ENCODE assay signal across 9 mouse cellular contexts in genomic region chr2:110177879-110178278, GRCm38 (mm10).
DNase-seq lines count a peak whose midpoint lies in the region; ATAC-seq lines count a peak whose summit lies in the region.
"Had no signal": no experiment of that assay in that cellular context is flagged by ENCODE, and none has a peak within 500 bp of the region (broad histone marks: within the 10 kb centered on the region; RNA-seq: fewer than 3 reads in every experiment).

No protein-coding gene starts in this region.

- H3K9ac ChIP-seq in forebrain, embryonic 14.5 days (ENCODE audit: low read length): no peak overlapping the region
- no peak overlapping the region for H3K9ac ChIP-seq in forebrain, embryonic 11.5 days (ENCODE audit: low read length)
- no peak overlapping the region for H3K9ac ChIP-seq in stomach, embryonic 16.5 days (ENCODE audit: low read length)
- H3K9ac ChIP-seq in forebrain, embryonic 12.5 days: no peak overlapping the region
- H3K9ac ChIP-seq in liver, embryonic 11.5 days (ENCODE audit: low read depth, low read length): no peak overlapping the region
- H3K9ac ChIP-seq: liver, embryonic 15.5 days had no signal

- H3K4me2 ChIP-seq in forebrain, embryonic 14.5 days (ENCODE audit: low read length): no peak overlapping the region
- H3K4me2 ChIP-seq in forebrain, embryonic 11.5 days (ENCODE audit: low read depth, low read length, severe bottlenecking): no peak overlapping the region
- H3K4me2 ChIP-seq in stomach, embryonic 16.5 days (ENCODE audit: low read depth, low read length): no peak overlapping the region
- H3K4me2 ChIP-seq in forebrain, embryonic 12.5 days: no peak overlapping the region
- no peak overlapping the region for H3K4me2 ChIP-seq in liver, embryonic 11.5 days
- H3K4me2 ChIP-seq: liver, embryonic 15.5 days had no signal

- no peaks in the 10 kb centered on the region for H3K36me3 ChIP-seq in forebrain, embryonic 14.5 days (ENCODE audit: control insufficient read depth, insufficient read depth, low read length)
- H3K36me3 ChIP-seq in forebrain, embryonic 11.5 days (ENCODE audit: control insufficient read depth, insufficient read depth, low read length): no peaks in the 10 kb centered on the region
- H3K36me3 ChIP-seq in heart, embryonic 10.5 days: no peaks in the 10 kb centered on the region
- no peaks in the 10 kb centered on the region for H3K36me3 ChIP-seq in stomach, embryonic 16.5 days (ENCODE audit: control insufficient read depth, insufficient read depth, low read length)
- no peaks in the 10 kb centered on the region for H3K36me3 ChIP-seq in forebrain, embryonic 12.5 days (replicated peaks)
- H3K36me3 ChIP-seq in liver, embryonic 11.5 days (ENCODE audit: control insufficient read depth, insufficient read depth, low read length): no peaks in the 10 kb centered on the region
- H3K36me3 ChIP-seq: liver, embryonic 15.5 days had no signal

- ATAC-seq in forebrain, embryonic 14.5 days: no peak
- ATAC-seq in forebrain, embryonic 11.5 days (replicated peaks; ENCODE audit: low FRiP score): no peak
- no peak for ATAC-seq in stomach, embryonic 16.5 days (ENCODE audit: insufficient read depth, low FRiP score)
- ATAC-seq in forebrain, embryonic 12.5 days (ENCODE audit: low FRiP score): no peak
- no peak for ATAC-seq in liver, embryonic 11.5 days (replicated peaks; ENCODE audit: low FRiP score)

- DNase-seq in forebrain, embryonic 14.5 days (ENCODE audit: low spot score): peak; percentile 58
- DNase-seq in forebrain, embryonic 11.5 days (ENCODE audit: low spot score): no peak
- peak; percentile 83 for DNase-seq in adrenal gland, postnatal 10 days
- peak; percentile 66 for DNase-seq in heart, embryonic 10.5 days (ENCODE audit: low spot score)
- DNase-seq in kidney, postnatal 10 days: peak; percentile 84
- no peak for DNase-seq in liver, embryonic 11.5 days (ENCODE audit: low spot score)

- H3K9me3 ChIP-seq in forebrain, embryonic 14.5 days (replicated peaks; ENCODE audit: control insufficient read depth, low read length): no peaks in the 10 kb centered on the region
- no peaks in the 10 kb centered on the region for H3K9me3 ChIP-seq in forebrain, embryonic 11.5 days (ENCODE audit: control insufficient read depth, low read length)
- H3K9me3 ChIP-seq in heart, embryonic 10.5 days: no peaks in the 10 kb centered on the region
- H3K9me3 ChIP-seq in stomach, embryonic 16.5 days (replicated peaks; ENCODE audit: control insufficient read depth, low read length): no peaks in the 10 kb centered on the region
- no peaks in the 10 kb centered on the region for H3K9me3 ChIP-seq in forebrain, embryonic 12.5 days
- H3K9me3 ChIP-seq in liver, embryonic 11.5 days (ENCODE audit: control insufficient read depth, low read length): no peaks in the 10 kb centered on the region
- H3K9me3 ChIP-seq: liver, embryonic 15.5 days had no signal

- H3K4me1 ChIP-seq in forebrain, embryonic 14.5 days (ENCODE audit: control insufficient read depth, insufficient read depth, low read length): peaks cover 21% of the 10 kb centered on the region
- peaks cover 7% of the 10 kb centered on the region; the same call in 1 of the 2 replicates for H3K4me1 ChIP-seq in forebrain, embryonic 11.5 days (replicated peaks; ENCODE audit: control insufficient read depth, insufficient read depth, low read length)
- peaks cover 30% of the 10 kb centered on the region for H3K4me1 ChIP-seq in heart, embryonic 10.5 days
- H3K4me1 ChIP-seq in stomach, embryonic 16.5 days (ENCODE audit: control insufficient read depth, insufficient read depth, low read length): peaks cover 41% of the 10 kb centered on the region
- peaks cover 27% of the 10 kb centered on the region for H3K4me1 ChIP-seq in forebrain, embryonic 12.5 days
- H3K4me1 ChIP-seq in liver, embryonic 11.5 days (replicated peaks; ENCODE audit: control insufficient read depth, insufficient read depth, low read length): 0 out of 2 replicates have a peak, but pooled peaks cover 5% of the 10 kb centered on the region
- H3K4me1 ChIP-seq: liver, embryonic 15.5 days had no signal

- 34% methylated on average over 7 of the region's 7 CpGs for WGBS in forebrain, embryonic 14.5 days
- WGBS in forebrain, embryonic 11.5 days: 82% methylated on average over 7 of the region's 7 CpGs
- 59% methylated on average over 7 of the region's 7 CpGs for WGBS in heart, embryonic 10.5 days
- 28% methylated on average over 7 of the region's 7 CpGs for WGBS in stomach, embryonic 16.5 days
- 75% methylated on average over 7 of the region's 7 CpGs for WGBS in forebrain, embryonic 12.5 days
- 81% methylated on average over 7 of the region's 7 CpGs for WGBS in liver, embryonic 11.5 days

- no peaks in the 10 kb centered on the region for H3K27me3 ChIP-seq in forebrain, embryonic 14.5 days (replicated peaks; ENCODE audit: control insufficient read depth, insufficient read depth, low read length)
- H3K27me3 ChIP-seq in forebrain, embryonic 11.5 days (ENCODE audit: control insufficient read depth, insufficient read depth, low read length): no peaks in the 10 kb centered on the region
- no peaks in the 10 kb centered on the region for H3K27me3 ChIP-seq in heart, embryonic 10.5 days (ENCODE audit: insufficient read depth, poor library complexity, severe bottlenecking)
- no peaks in the 10 kb centered on the region for H3K27me3 ChIP-seq in stomach, embryonic 16.5 days (ENCODE audit: control insufficient read depth, insufficient read depth, low read length)
- H3K27me3 ChIP-seq in forebrain, embryonic 12.5 days: no peaks in the 10 kb centered on the region
- no peaks in the 10 kb centered on the region for H3K27me3 ChIP-seq in liver, embryonic 11.5 days (replicated peaks; ENCODE audit: control insufficient read depth, insufficient read depth, low read length)
- H3K27me3 ChIP-seq: liver, embryonic 15.5 days had no signal

- no peak overlapping the region for H3K4me3 ChIP-seq in forebrain, embryonic 14.5 days (ENCODE audit: low read depth, low read length)
- H3K4me3 ChIP-seq in forebrain, embryonic 11.5 days (ENCODE audit: low read depth, low read length): no peak overlapping the region
- no peak overlapping the region for H3K4me3 ChIP-seq in heart, embryonic 10.5 days
- no peak overlapping the region for H3K4me3 ChIP-seq in stomach, embryonic 16.5 days (replicated peaks; ENCODE audit: low read length)
- no peak overlapping the region for H3K4me3 ChIP-seq in forebrain, embryonic 12.5 days (replicated peaks)
- no peak overlapping the region for H3K4me3 ChIP-seq in liver, embryonic 11.5 days (ENCODE audit: low read depth, low read length)
- H3K4me3 ChIP-seq: liver, embryonic 15.5 days had no signal

- no peak overlapping the region for H3K27ac ChIP-seq in forebrain, embryonic 14.5 days (ENCODE audit: low read depth, low read length)
- no peak overlapping the region for H3K27ac ChIP-seq in forebrain, embryonic 11.5 days (ENCODE audit: low read depth, low read length)
- no peak overlapping the region for H3K27ac ChIP-seq in heart, embryonic 10.5 days
- H3K27ac ChIP-seq in stomach, embryonic 16.5 days (ENCODE audit: low read length): peak overlapping the region; percentile 80
- H3K27ac ChIP-seq in forebrain, embryonic 12.5 days: no peak overlapping the region
- no peak overlapping the region for H3K27ac ChIP-seq in liver, embryonic 11.5 days (ENCODE audit: low read depth, low read length)
- H3K27ac ChIP-seq: liver, embryonic 15.5 days had no signal

Comparison
In these comparisons a context has a peak if more than half of its experiments do, and no peak if none do; other contexts are left out.
1. DNase-seq: peak in forebrain, embryonic 14.5 days (single experiment), adrenal gland, postnatal 10 days (single experiment), heart, embryonic 10.5 days (single experiment) and kidney, postnatal 10 days (single experiment); none in forebrain, embryonic 11.5 days (single experiment) and liver, embryonic 11.5 days (single experiment).